Mouse (Mus musculus): ENCODE results near the gene Glod4. TPM values are rescaled to one million over a fixed set of nuclear protein-coding genes. Genes with fewer than 3 reads are reported as not detected.
"Not testable (repeated sequence)": the region's sequence is repeated elsewhere in the genome, so short reads cannot be mapped to it uniquely, and the experiment has no call there.

Gene Glod4
- total RNA-seq, 2 experiments from 2014 or later = 47.8 to 50.4 TPM

DNA sequence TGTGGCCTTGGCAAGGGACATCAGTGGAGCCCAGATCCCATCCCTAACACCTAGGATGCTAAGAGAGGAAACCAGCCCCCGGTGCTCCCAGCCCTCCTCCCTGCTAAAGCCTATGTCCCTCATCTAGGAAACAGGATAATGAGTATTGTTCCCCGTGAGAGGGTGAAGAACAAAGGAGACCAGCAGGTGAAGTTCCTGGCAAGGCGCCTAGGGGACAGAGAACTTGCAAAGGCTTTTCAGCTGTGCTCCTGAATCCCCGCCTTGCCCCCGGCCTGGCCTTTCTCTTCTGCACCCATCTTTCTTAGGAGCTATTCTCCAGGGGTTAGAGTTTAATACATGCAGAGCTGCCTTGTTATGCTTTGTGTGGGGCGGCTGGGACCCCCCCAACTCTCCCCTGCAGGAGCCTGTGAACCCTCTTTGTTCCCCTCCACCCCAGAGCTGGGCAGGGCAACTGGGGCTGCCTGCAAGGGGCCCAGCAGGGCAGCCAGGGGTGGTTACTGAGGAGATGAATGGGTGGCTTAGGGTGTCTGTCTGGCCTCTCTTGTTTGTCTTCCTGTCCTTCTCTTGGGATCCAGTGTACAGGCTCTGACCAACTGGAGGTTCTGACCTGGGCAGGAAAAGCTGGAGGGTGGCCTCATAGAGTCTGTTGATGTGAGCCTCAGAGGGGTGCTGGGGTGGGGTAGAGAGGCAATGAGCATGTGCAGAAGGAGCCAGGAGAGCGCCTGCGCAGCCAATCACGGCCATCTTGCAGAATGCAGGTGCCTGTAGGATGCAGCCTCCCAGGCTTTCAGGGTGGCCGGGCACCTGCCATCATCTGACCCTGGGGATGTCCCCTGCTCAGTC lies 16.9 kb upstream of the Glod4 start:
- DNase-seq (ENCODE audit: low spot score in 2 of 2) = no peak

DNA sequence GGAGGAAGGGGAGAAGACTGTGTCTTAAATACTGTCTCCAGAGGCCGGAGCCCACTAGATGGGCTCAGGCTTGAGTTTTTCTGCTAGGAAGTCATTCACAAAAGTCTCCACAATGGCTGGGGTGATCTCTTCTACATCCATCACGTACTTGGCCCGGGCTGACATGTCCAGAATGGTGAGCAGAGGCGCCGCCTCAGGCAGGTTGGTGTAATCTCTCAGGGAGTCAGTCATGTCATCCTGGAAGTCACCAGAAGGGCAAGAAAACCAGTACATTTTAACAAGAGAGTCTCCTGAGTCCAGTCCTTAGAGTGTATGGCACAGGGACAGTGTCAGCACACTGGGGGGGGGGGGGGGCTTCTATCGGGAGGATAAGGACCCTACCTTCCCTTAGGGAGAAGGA lies 15.0 kb upstream of the Glod4 start:
- DNase-seq (ENCODE audit: low spot score in 2 of 2) = no peak

DNA sequence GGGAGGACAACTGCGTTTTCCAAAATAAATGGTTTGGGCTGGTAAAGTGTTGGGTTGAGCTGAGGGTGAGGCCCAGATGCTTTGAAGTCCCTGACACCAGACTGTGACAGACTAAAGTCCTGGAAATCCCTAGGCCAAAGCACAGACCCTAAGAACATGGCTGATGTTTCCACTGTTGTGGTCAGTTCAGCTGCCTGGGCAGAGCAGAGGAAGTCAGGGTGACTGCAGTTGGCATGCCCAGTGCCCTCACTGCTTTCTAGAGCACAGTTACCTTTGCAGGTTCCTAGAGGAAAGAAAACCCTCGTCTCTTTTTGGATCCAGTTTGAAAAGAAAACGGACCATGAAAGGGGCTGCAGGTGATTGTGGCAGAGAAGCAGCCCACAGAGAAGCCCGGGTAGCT lies 13.9 kb upstream of the Glod4 start:
- no peak for DNase-seq (ENCODE audit: low spot score in 2 of 2)

DNA sequence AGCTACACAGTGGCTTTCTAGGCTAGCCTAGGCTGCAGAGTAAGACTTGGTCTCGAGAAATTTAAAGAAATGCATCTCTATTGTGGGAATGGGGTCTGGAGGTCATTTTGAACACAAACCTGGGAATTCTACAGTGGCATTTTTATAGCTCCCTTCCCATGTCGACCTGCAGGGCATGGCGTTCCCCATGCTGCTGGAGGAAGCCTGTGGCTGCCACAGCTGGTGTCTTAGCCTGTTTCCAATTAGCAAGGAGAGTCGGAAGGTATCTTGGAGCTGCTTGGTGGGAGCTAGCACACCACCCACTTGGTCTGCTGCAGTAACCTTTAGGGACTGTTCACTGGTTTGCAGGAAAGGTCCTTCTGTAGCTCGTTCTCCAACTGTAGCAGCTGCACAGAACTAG lies 12.6 kb upstream of the Glod4 start:
- DNase-seq (ENCODE audit: low spot score in 2 of 2) = no peak

DNA sequence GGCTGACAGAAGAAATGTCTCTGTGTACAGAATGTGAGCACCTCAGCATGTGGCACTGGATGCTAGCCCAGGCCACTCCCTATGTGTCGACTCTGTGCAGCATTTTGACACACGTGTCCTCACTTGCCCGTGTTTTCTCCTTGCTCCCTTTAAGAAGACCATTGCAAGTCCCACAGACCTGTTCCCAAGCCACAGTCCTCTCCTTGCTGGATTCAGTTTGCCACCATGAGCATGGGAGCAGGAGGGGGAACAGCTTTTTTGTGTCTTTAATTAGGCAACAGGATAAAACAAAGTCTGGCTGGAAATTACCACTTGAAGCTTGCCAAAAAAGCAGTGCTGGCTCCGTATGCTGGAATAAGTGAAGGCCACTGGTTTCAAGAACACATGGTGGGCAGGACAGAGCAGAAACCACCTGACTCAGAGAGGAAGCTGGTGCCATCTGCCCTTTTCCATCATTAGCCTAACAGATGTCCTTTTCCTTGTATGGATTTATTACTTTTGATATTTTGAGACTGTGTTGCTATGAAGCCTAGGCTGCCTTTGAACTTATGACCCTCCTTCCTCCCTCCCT lies 12.0 kb upstream of the Glod4 start:
- DNase-seq (ENCODE audit: low spot score in 2 of 2) = peak in 1 of 2 experiments; percentile 79

DNA sequence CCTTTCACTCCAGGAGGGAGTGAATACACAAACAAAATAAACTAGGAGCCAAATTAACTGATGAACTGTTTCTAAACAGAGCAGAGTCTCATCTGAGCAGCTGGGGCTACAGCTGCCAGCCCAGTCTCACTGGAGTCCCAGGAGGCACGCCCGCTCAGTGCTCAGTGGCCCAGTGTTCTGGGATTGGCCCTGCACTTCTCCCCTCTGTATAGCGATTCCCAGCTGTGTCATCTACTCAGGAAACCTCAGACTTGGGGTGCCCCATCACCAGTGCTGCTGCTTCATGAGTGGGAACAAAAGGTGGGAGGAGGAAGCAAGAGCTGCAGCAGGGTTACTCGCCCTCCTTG lies 10.4 kb upstream of the Glod4 start:
- no peak for DNase-seq (ENCODE audit: low spot score in 2 of 2)

DNA sequence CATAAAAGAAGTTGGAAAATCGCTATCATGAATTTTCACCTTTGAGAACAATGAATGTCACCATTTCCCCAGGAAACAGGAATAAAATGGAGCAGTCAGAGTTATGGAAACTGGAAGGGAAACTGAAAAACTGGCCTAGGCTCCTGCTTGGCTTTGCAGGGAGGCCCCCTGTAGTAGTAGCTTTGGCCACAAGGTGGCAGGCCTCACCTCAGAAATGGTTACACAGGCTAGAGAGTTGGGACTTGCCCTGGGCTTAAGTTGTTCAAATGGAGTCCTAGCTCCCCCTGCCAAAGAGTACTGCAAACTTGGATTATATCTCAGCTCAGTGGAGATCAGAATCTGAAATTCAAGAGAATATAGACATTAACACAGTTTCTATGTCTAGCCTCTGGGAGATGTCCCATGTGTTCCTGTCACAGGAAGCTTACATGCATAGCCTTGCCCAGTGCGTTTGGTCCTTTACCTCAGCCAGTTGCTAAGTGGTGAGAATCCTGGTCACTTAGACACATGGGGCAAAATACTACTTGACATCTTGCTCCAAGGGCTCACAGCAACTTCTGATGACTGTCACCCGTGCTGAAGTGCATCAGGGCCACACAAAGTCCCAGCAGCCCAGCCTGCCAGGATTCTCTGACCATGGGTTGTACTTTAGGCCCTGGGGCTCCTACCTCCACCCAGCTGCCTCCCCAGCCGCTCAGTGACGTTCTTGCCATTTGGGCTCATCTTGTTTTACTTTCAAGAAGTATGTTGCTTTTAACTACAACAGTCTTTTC lies 9.8 kb upstream of the Glod4 start:
- peak; percentile 85 to 89 for DNase-seq (ENCODE audit: low spot score in 2 of 2)

DNA sequence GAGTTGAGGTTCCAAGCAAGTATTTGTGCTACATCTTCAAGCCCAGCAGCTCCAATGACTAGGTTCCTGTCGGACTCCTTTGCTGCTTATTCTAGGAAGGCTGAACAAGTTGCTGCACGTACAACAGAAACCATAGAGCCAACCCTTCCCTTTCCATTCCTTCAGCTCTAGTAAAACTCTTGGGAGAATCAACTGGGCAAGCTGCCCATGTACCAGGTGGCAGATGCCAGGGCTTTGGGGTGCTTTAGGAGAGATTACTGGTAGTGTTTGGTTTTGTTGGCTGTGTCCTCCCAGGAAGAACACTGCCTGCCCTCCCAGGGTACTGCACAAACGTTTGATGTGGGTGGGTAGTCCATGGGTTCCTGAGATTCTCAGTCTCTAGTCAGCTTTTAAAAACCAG lies 8.5 kb upstream of the Glod4 start:
- no peak for DNase-seq (ENCODE audit: low spot score in 2 of 2)

DNA sequence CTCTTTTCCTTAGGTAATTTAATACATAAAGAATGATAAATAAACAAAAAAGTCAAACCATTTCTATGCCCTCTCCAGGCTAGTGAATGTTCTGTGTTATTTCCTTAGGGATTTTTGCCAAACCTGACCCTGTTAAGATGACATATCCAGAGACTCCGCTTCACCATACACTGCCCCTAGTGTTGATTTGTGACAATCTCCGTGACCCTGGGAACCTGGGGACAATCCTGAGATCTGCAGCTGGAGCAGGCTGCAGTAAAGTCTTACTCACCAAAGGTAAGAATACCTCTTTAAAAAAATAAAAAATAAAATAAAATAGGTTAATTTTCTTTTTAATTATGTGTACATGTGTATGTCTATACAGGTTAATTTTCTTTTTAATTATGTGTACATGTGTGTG lies 3.7 kb upstream of the Glod4 start:
- DNase-seq (ENCODE audit: low spot score in 2 of 2) = no peak

DNA sequence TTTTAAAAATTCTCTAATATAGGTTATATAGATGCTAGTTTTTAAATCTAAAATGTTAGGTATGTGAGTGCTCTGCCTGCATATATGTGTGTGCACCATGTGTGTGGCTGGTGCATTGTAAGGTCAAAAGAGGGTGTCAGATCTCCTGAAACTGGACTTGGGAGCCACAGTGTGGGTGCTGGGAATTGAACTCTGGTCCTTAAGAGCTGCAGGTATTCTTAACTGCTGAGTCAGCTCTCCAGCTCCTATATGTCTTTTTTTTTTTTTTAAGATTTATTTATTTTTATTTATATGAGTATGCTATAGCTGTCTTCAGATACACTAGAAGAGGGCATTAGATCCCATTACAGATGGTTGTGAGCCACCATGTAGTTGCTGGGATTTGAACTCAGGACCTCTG lies 2.9 kb upstream of the Glod4 start:
- DNase-seq (ENCODE audit: low spot score in 2 of 2) = no peak

DNA sequence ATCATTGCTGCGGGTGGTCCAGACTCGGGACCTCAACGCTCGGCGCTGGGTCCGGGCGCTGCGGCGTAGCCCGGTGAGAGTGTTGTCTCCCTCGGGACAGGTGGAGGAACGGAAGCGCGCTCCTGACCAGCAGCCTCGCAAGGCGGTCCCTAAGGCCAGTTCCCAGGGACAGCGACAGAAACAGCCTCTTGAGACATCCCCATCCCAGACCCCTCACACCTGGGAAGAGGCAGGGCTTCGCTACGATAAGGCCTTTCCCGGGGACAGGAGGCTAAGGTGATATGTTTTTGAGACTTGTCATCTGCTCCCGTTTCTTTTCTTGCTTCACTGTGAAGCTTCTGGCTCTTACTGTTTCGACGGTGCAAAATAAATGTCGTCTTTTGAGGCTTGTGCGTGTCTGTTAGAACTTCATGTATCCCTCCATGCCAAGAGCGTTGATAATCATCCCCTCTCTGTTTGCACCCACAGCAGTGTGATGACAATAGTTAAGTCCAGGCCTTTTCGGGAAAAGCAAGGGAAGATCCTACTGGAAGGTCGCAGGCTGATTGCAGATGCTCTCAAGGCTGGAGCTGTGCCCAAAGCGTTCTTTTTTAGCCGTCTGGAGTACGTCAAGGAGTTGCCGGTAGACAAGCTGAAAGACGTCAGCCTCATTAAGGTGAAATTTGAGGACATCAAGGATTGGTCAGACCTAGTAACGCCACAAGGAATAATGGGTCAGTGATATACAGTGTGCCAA lies 454 bp upstream of the Glod4 start:
- no peak for DNase-seq (ENCODE audit: low spot score in 2 of 2)

DNA sequence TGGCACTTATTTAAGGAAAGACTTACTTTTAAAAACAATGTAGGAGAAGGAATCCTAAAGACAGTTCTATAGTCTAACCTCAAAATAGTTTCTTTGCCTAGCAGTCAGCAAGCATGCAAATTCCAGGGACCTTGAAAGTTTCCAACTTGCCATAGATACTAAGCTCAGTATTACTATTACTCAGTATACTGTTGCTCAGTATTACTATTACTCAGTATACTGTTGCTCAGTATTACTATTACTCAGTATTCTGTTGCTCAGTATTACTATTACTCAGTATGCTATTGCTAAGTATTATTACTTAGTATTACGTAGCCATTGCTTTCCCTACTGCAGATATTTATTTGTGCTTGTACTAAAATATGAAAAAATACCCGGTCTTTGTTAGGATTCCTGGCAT lies 3.8 kb downstream of the Glod4 start:
- no peak for DNase-seq (ENCODE audit: low spot score in 2 of 2)

DNA sequence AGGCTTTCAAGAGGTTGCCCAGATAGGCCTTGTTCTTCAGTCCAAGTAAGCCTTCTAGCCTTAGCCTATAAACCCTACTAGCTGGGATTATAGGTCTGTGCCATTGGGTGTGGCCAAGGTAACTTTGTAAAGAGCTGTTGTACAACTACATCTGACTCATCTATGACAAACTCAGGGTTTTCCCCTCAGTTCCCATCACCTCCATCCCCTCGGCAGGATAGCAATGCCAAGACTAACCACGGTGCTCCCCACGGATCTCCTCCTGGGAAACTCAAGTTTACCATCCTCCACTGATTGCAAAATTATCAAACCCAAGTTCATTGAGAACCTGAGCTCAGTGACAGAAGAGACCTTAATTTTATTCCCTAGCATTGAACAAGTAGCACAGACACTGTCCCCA lies 7.4 kb downstream of the Glod4 start:
- DNase-seq (ENCODE audit: low spot score in 2 of 2) = no peak

DNA sequence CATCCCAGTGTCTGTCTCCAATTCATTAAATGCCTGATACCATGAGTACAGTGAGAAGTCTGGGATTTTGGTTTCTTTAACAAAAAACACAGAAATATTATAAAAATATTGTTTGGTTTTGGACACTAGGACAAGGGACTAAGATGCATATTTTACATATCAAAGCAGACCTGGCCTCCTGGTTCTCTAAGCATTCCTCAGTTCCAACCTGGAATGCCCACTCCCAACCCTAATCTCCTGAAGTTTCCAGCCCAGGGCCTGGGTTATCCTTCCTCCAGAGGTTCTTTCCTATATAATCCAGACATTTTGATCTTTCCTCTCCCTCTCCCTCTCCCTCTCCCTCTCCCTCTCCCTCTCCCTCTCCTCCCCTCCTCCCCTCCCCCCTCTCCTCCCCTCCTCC lies 18.5 kb downstream of the Glod4 start:
- DNase-seq (ENCODE audit: low spot score in 2 of 2) = no peak

DNA sequence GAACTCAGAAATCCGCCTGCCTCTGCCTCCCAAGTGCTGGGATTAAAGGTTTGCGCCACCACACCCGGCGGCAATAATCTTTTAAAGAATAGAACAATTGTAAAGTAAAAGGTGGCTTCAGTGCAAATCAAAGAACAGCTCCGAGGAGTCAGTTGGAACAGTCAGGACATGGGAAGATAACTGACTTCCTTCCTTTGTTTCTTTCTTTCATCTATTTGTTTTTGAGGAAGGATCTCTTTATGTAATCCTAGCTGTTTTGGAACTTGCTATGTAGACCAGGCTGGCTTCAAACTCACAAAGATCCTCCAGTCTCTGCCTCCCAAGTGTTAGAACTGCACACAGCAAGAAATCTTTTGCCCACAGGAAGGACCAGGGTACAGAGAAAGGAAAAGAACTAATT lies 18.9 kb downstream of the Glod4 start:
- DNase-seq (ENCODE audit: low spot score in 2 of 2) = no peak

DNA sequence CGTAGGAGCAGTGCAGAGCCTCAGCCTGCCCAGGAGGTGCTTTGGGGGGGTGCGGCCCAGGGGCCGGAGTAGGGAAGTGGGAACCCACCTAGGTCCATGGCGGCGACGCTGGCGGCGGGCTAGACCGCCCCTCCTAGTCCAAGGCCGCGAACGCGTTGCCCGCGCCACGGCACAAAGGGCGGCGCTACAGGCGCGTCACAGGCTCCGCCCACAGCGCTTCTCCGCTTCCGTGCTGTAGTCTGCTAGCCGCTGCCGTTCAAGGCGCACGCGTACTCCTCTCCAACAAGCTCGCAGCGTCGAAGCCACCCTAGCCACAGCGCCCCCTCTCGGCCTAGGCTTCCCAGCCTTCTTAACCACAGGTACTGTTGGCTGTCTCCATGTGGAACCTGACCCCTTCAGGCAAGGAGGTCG lies 26.1 kb downstream of the Glod4 start, which contains the start of the genes Dbil5 and Gemin4:
Dbil5 (plus strand) TSS at position 219 of the 411 bp plus-strand sequence.
Gemin4 (minus strand) TSS at position 275 of the 411 bp plus-strand sequence.
- peak; percentile 94 to 97 for DNase-seq (ENCODE audit: low spot score in 2 of 2)

DNA sequence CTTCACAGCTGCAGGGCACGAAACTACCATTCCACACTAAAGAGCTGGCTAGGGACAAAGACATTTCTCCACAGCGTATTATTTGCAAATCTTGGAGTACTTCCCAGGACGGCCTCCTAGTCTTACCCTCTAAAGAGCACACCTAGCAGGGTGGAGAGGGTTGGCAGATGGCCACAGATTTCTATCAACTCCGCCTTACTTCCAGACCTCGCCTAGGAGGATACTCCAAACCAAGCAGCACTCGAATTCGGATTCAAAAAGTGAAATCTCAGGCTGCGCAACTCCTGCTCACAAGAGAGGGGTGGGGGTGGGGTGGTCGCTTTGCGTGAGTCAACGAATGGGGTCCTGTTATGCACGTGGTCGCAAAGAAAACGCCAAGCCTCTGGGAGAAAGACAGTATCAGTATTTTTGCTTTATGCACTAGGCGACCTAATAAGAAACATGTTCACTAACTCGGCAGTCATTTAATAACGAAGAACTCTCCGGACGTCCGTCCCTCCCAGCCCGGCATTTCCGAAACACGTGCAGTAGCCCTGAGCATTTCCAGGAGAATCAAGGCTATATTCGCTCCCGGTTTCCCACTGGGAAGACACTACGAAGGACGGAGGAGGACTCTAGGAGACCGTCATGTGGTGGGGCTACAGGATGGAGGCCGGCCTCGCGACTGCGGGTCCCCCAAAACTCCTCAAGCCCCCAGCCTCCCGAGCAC lies 26.7 kb downstream of the Glod4 start:
- peak in 1 of 2 experiments; percentile 37 for DNase-seq (ENCODE audit: low spot score in 2 of 2)

DNA sequence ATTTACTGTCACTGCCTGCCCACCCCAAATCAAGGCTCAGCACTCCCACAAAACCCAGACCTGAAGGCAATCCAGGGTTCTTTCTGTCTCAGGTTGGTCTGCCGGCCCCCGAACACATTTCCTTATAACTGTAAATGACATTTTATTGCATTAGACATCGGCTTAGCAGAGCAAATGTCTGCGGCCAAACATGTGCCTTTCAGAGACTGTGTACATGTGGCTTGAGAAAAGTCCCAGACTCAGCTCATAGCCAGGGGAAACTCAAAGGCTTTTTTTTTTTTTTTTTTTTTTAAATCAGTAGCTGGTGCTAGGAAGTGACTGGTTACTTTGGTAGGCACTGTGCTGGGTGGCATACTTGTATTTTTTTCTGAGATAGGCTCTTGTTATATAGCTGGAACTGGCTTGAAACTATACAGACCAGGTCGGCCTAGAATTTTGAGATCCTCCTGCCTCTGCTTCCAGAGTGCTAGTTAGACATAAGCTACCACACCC lies 27.4 kb downstream of the Glod4 start:
- no peak for DNase-seq (ENCODE audit: low spot score in 2 of 2)

DNA sequence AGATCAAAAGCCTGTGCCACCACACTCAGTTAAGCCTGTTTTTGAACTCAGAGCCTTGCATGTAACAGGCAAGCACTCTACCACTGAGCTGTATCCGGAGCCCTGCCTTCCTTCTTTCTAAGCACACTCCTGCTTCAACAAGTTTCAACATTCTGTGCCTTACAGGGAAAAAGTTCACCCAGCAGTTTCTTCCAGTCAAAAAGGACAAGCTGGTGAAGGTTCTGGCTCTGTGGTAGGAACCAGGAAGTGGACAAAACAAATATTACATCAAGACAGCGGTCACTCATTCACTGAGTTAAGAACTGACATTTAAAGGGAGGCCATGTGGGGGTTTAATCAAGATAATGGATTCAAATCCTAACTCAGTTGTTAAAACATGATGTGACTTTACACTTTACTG lies 28.5 kb downstream of the Glod4 start:
- no peak for DNase-seq (ENCODE audit: low spot score in 2 of 2)

DNA sequence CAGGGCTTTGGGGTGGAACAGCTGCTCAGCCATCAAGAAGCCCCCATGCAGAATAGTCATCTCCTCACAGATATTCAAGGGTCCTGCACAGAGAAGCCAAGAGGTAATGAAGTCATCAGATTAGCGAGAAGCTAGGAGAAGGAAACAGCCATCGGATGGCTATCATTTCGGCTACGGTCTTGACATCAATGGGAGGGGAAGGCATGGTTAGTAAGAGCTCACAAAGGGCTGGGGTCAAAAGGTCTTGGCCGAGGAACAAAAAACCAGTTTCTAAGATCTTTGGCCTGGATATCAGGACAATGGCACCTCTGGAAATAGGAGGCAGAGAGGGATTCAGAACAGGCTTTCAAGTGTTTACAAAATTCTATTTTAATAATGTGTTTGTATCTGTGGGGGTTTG lies 29.7 kb downstream of the Glod4 start:
- no peak for DNase-seq (ENCODE audit: low spot score in 2 of 2)

DNA sequence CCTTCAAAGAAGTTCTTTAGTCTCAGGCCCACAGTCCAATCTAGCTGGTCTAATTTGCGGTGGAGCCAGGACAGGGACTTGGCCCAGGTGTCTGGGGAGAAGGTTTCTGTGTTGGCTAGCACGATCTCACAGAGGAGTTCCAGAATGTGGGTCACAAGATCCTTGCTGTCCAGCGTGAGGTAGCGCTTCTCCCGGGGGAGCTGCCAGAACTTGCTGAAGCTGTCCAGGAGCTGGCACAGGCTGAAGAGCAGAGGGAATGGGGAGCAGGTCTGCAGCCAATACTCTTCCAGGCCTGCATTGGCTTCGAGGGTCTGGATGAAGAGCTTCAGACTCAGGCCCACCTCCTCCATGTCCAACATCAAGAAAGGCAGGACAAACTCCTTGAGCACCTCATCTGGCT lies 31.9 kb downstream of the Glod4 start:
- DNase-seq (ENCODE audit: low spot score in 2 of 2) = not testable (repeated sequence)
